Mouse (Mus musculus) testis, adult 2 months (tissue): ENCODE measurements around the gene Maz. TPM values are rescaled to one million over a fixed set of nuclear protein-coding genes. Genes with fewer than 3 reads are reported as not detected.
A peak's percentile ranks its signal among the peaks of the same experiment; 100 is the strongest.

Experiments
- H3K27ac ChIP-seq: fragments of 200-500 bp; 2 replicates; pipeline ENCODE4 v1.5.1; 2012; ENCODE audit warnings: low read depth, low read length; ENCODE audit not compliant: control insufficient read depth, insufficient read depth
- H3K27me3 ChIP-seq: fragments of 200-500 bp; 2 replicates; pipeline ENCODE4 v1.6.1; 2012; ENCODE audit warnings: mild to moderate bottlenecking, low read length, moderate library complexity; ENCODE audit not compliant: control insufficient read depth, insufficient read depth
- H3K36me3 ChIP-seq: fragments of 200-500 bp; 2 replicates; pipeline ENCODE4 v1.6.1; 2012; ENCODE audit warnings: mild to moderate bottlenecking, low read length; ENCODE audit not compliant: control insufficient read depth, insufficient read depth
- H3K4me1 ChIP-seq: fragments of 200-500 bp; 2 replicates; pipeline ENCODE4 v1.6.1; 2012; ENCODE audit warnings: low read length; ENCODE audit not compliant: control insufficient read depth, insufficient read depth
- H3K4me3 ChIP-seq: fragments of 200-500 bp; 2 replicates; pipeline ENCODE4 v1.5.1; 2012; ENCODE audit warnings: low read depth, mild to moderate bottlenecking, low read length, moderate library complexity, mixed read lengths; ENCODE audit not compliant: control insufficient read depth
- CTCF ChIP-seq: fragments of 200-500 bp; IDR thresholded peaks from 2 replicates; pipeline ENCODE4 v1.5.1; 2012; ENCODE audit warnings: low read depth, mild to moderate bottlenecking, inconsistent platforms, low read length, moderate library complexity; ENCODE audit not compliant: control insufficient read depth, insufficient read depth, insufficient replicate concordance
- POLR2A ChIP-seq: fragments of 200-500 bp; IDR thresholded peaks from 2 replicates; pipeline ENCODE4 v1.6.1; 2012; ENCODE audit warnings: low read depth, mild to moderate bottlenecking, inconsistent platforms, low read length, moderate library complexity; ENCODE audit not compliant: control insufficient read depth
- polyA plus RNA-seq: library from polyadenylated mRNA; depleted of rRNA; stranded (reverse); fragments of >200 nt; gene quantifications from 2 replicates; pipeline ENCODE4 v1.2.3, GENCODE M21; 2012

Gene Maz
- polyA plus RNA-seq, 1 experiment, result 59.6 TPM

DNA sequence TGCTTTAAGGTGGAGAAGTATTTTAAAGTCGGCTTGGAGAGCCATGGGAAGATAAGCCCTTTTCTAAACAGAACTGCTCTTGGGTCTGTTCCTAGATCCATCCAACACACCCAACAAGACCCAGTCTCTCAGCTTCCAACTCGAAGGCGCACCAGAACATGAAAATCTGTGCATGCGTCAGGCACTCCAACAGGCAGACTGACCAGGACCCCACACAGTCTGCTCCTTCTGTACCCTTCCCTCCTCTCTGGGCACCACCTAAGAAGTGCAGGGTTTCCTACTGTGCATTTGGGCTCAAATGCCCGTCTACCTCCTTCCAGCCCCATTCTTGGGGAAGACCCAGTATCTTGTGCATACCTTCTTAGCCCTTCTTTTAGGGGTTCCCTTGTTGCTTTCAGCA is 6.3 kb downstream of the Maz start:
- no peaks in the 10 kb centered on the region for H3K36me3 ChIP-seq
- peak overlapping the region; percentile 75 for H3K4me3 ChIP-seq
- no peaks in the 10 kb centered on the region for H3K27me3 ChIP-seq
- 0 out of 2 replicates have a peak overlapping the region, but pooled peaks have one; percentile 42 for H3K27ac ChIP-seq
- TF ChIP-seq CTCF, result no peak
- TF ChIP-seq POLR2A, result no peak
- peaks cover 34% of the 10 kb centered on the region for H3K4me1 ChIP-seq

DNA sequence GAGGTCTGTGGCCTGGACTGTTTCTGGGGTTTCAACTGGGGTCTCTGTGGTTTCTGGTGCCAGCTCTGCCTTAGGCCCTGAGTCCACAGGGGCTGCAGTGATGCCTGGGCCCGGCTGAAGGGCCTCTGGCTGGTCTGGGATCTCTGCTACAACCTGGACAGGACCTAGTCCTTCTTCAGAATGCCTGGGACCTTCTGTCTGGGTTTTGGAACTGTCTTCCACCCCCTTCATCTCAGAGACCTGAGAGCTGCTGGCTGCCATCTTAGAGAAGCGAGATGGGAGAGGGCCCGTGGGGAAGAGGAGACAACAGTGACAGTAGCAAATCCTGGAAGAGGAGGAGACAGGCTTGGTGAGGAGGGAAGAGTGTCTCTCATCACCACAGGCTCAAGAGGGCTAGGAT is 6.8 kb downstream of the Maz start:
- no peak overlapping the region for H3K27ac ChIP-seq
- H3K4me1 ChIP-seq, result peaks cover 29% of the 10 kb centered on the region
- H3K4me3 ChIP-seq, result no peak overlapping the region
- TF ChIP-seq CTCF (no peak), POLR2A (no peak)
- 0 out of 2 replicates have a peak, but pooled peaks cover under 1% of the 10 kb centered on the region for H3K36me3 ChIP-seq
- no peaks in the 10 kb centered on the region for H3K27me3 ChIP-seq

DNA sequence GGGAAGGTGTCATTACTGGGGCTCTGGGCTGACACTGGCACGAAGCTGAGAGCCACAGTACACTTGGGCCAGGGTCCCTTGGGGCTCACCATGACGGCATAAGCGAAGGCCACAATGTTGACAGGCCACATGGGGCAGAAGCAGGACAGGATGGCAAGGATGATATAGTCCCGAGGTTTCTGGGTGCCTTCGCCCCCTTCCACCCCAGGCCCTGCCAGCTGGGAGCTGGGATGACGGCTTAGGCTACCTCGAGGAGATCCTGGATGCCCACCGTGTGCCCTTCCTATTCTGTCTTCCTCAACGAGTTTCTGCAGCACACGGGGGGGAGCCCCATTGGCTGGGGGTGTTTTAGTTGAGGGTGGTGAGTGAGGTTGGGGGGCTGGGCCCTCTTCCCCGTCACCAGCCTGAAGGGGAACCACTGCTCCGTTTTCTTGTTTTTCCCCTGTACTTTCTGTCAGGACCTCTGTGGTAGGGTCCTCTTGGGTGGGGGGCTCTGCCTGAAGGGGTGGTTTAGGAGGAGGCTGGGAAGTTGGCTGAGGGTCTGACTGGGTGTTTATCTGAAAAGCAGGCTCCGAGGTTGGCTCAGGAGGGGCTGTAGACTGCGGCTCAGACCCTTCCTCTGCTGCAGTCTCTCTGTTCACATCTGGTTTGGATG is 7.4 kb downstream of the Maz start:
- no peak overlapping the region for H3K4me3 ChIP-seq
- TF ChIP-seq POLR2A (no peak), CTCF (no peak)
- no peak overlapping the region for H3K27ac ChIP-seq
- no peaks in the 10 kb centered on the region for H3K27me3 ChIP-seq
- peaks cover 25% of the 10 kb centered on the region for H3K4me1 ChIP-seq
- H3K36me3 ChIP-seq, result 0 out of 2 replicates have a peak, but pooled peaks cover 1% of the 10 kb centered on the region

- Histone ChIP-seq H3K36me3 (0 out of 2 replicates have a peak, but pooled peaks cover 1% of the 10 kb centered on the region), H3K4me3 (no peak overlapping the region), H3K4me1 (peaks cover 25% of the 10 kb centered on the region), H3K27me3 (no peaks in the 10 kb centered on the region), H3K27ac (no peak overlapping the region)
- TF ChIP-seq POLR2A (no peak), CTCF (no peak)
Observed at GRCm38 (mm10) chr7:127018416-127019305, 8.2 kb downstream of the Maz start.

GRCm38 (mm10) chr7:127017950-127018345 is 8.9 kb downstream of the Maz start:
- Histone ChIP-seq H3K4me1 (peaks cover 25% of the 10 kb centered on the region), H3K27me3 (no peaks in the 10 kb centered on the region), H3K36me3 (0 out of 2 replicates have a peak, but pooled peaks cover 1% of the 10 kb centered on the region), H3K27ac (no peak overlapping the region), H3K4me3 (no peak overlapping the region)
- TF ChIP-seq CTCF (no peak), POLR2A (no peak)

- Histone ChIP-seq H3K27ac (peak within 1 kb of the TSS; percentile 83), H3K4me1 (peaks cover 22% of the 10 kb centered on the region), H3K4me3 (peak within 1 kb of the TSS; percentile 87), H3K27me3 (no peaks in the 10 kb centered on the region), H3K36me3 (0 out of 2 replicates have a peak, but pooled peaks cover 1% of the 10 kb centered on the region)
- TF ChIP-seq CTCF (peak; percentile 68), POLR2A (peak; percentile 83)
Observed at GRCm38 (mm10) chr7:127016971-127017949, 9.6 kb downstream of the Maz start, which contains the start of gene Pagr1a. Gene Pagr1a, minus strand, starts transcription at chr7:127017352.
